Mouse (Mus musculus) kidney, postnatal 36 days (tissue): Measurements from ENCODE around the gene Topbp1.

ENCODE experiments used
- DNase-seq, 2 experiments: peaks; one replicate each; pipeline ENCODE4 v3.0.0; 2021 to 2022; ENCODE audit warnings: mixed read lengths in 2 of 2

The Topbp1 gene

DNA sequence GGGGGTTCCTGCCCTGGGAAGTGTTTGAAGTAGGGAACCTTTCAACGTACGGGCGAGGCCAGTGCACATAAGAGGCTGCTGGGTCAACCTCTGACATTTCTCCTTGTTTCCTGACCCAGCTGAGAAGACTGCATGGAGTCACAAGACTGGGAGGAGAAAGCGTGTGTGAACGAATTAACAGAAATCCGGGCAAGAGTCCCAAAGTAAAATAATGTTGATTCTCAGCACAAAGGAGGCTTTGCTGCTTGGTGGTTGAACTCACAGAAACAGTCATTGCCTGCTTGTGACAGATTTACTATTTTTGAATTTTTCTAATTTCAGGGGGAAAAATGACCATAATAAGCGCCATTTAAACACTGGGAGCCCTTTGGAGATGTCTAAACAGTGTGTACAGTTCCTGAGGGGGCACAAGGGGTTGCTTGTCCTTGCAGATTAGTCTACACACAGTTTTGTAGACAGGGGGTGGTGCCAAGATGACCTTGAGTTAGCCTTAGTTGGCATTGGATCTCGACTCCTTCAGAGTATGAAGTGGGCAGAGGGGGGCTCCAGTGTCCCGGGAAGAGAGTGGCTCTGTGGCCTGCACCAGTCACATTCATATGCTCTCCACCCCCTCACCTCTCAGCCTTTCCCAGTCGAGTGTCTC is 82.1 kb downstream of the Topbp1 start:
- no peak for DNase-seq

DNA sequence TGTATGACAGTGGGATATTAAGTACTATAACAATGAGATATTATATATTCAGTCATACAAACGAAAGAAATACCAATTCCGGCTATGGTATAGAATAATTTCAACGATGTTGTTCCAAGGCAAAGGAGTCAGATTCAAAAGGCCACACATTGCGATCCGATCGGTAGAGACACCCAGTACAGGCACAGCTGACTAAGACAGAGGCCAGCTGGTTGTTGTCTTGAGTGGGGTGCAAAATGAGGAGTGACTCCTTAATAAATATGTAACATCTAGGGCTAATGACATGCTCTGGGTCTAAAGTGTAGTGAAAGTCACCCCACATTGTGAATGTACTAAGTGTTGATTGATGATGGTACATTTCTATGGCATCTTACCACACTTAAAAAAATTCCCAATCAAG is 84.2 kb downstream of the Topbp1 start:
- DNase-seq, result no peak

DNA sequence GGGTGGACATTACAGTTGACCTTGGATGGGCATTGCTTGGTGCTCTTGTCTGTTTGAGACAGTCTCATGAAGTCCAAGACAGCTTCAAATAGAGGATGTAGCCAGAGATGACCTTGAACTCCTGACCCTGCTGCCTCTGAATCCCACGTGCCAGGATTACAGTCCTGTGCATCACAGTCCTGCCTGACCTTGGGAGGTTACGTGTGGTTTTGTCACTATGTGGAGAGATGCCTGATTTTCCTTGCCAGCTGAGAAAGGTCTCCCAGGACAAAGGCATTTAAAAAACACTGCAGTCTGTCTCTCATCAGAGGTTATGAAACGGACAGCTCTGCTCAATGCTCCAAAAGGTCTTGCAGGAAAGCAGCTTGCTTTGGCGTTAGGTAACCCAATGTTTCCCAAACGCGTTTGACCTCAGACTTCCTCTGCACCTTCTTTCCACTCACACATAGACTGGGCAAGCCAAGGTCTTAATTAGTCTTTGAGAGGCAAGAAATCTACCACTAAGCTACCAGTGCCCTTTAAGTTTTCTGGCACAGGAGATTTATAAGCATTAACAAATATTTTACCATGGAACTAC is 86.9 kb downstream of the Topbp1 start:
- no peak for DNase-seq

DNA sequence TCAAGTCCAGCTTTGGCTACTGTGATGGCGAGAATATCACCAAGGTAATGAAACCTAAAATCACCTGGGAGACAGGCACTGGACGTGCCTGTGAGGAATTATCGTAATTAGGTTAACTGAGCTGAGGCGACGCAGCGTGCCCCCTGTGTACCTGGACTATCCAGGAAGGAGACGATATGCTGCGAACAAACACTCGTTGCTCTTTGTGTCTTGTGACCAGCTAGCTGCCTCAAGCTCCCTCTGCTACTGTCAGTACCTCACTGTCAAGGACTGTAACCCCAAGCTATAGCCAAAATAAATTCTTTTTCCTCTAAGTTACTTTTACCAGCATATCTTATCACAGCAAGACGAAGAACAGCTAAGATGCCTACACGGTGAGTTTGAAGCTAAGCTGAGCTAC is 88.2 kb downstream of the Topbp1 start:
- DNase-seq, result no peak

DNA sequence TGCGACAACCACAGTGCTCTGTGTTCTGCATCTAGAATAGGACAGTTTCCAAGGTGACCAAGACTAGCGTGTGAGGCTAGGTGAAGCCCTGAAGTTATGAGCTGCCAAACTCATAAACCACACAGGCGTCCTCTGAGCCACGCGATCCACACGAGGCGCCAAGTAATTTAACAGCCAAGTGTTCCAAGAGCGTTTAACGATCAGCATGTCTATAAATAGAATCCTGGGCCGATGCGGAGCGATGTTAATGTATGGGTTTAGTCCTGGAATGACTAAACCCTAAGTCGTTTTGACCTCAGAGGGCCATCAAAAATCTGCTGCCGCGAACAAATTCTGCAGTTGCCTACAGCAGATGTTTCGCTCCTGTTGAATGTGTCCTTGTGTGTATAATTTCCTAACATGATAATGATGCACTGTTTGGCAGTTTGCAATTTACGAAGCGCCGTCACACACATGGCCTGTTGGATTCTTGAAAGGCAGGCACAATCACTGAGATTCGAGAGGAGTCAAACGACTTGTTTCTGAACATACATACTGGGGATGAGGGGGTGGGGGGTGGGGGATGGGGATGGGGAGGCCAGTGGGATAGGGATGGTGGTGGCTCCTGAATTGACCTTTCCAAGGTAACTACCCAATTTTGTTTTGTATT is 93.6 kb downstream of the Topbp1 start:
- DNase-seq, result peak; percentile 27 to 40
